Mouse (Mus musculus): ENCODE results near the gene Ifne. TPM values are rescaled to one million over a fixed set of nuclear protein-coding genes. Genes with fewer than 3 reads are reported as not detected.
"Not testable (repeated sequence)": the region's sequence is repeated elsewhere in the genome, so short reads cannot be mapped to it uniquely, and the experiment has no call there.

Ifne gene
- polyA plus RNA-seq, 1 experiment: 0.42 TPM

- Histone ChIP-seq H3K4me3 (ENCODE audit: low read depth, low read length) (no peak overlapping the region), H3K4me1 (ENCODE audit: control insufficient read depth, insufficient read depth, insufficient read length, low read length) (no peaks in the 10 kb centered on the region), H3K27ac (ENCODE audit: insufficient read depth, low read depth, low read length) (no peak overlapping the region), H3K27me3 (ENCODE audit: control insufficient read depth, insufficient read depth, low read length) (no peaks in the 10 kb centered on the region), H3K36me3 (ENCODE audit: control insufficient read depth, insufficient read depth, low read length) (no peaks in the 10 kb centered on the region)
- 68% methylated on average over 4 of the region's 4 CpGs for WGBS
- TF ChIP-seq CTCF (IDR thresholded peaks at IDR 0.05; ENCODE audit: extremely low read depth, insufficient read length, insufficient replicate concordance, low read depth, low read length) (no peak), POLR2A (IDR thresholded peaks at IDR 0.05; ENCODE audit: low read depth, low read length) (no peak)
Observed at GRCm38 (mm10) chr4:88851026-88851763, 28.8 kb downstream of the Ifne start.

DNA sequence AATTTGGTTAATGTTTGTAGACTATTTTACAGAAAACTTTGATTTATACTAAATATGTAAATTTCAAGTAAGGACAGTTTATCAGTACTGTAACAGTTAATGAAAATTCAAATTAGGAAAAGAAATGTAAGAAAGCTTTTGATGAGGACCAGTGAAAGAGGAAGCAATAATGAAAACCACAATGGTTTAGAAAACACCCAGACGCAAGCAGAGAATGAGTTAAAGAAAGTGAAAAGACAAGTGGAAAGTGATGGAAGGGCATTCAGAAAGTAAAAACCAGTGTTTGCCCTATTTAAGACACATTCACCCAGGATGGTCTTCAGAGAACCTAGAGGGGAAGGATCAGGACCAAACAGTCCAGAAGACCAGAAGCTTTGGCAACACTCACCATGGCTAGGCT, 30.3 kb downstream of the Ifne start, which contains the start of gene Ifna1:
TSS of gene Ifna1 (plus strand) at position 390 of the 400 bp plus-strand sequence.
- Histone ChIP-seq H3K4me1 (ENCODE audit: control insufficient read depth, insufficient read depth, insufficient read length, low read length) (no peaks in the 10 kb centered on the region), H3K4me3 (ENCODE audit: low read depth, low read length) (no peak within 1 kb of the TSS), H3K36me3 (ENCODE audit: control insufficient read depth, insufficient read depth, low read length) (no peaks in the 10 kb centered on the region), H3K27ac (ENCODE audit: insufficient read depth, low read depth, low read length) (no peak within 1 kb of the TSS), H3K27me3 (ENCODE audit: control insufficient read depth, insufficient read depth, low read length) (no peaks in the 10 kb centered on the region)
- WGBS: 69% methylated on average over 1 of the region's 1 CpGs
- TF ChIP-seq CTCF (IDR thresholded peaks at IDR 0.05; ENCODE audit: extremely low read depth, insufficient read length, insufficient replicate concordance, low read depth, low read length) (no peak), POLR2A (IDR thresholded peaks at IDR 0.05; ENCODE audit: low read depth, low read length) (no peak)

- WGBS: 37% methylated on average over 2 of the region's 2 CpGs
- no peaks in the 10 kb centered on the region for H3K36me3 ChIP-seq (ENCODE audit: control insufficient read depth, insufficient read depth, low read length)
- no peak for TF ChIP-seq CTCF (IDR thresholded peaks at IDR 0.05; ENCODE audit: extremely low read depth, insufficient read length, insufficient replicate concordance, low read depth, low read length)
Observed at GRCm38 (mm10) chr4:88845334-88845733, 34.7 kb downstream of the Ifne start.

GRCm38 (mm10) chr4:88841438-88841911, 38.5 kb downstream of the Ifne start, which contains the start of gene Ifna4:
Ifna4 (plus strand) TSS chr4:88841861.
- H3K27me3 ChIP-seq (ENCODE audit: control insufficient read depth, insufficient read depth, low read length): peaks cover 3% of the 10 kb centered on the region; the same call in 1 of the 2 replicates
- TF ChIP-seq POLR2A (IDR thresholded peaks at IDR 0.05; ENCODE audit: low read depth, low read length) (no peak), CTCF (IDR thresholded peaks at IDR 0.05; ENCODE audit: extremely low read depth, insufficient read length, insufficient replicate concordance, low read depth, low read length) (no peak)
- WGBS: 61% methylated on average over 2 of the region's 2 CpGs

More at GRCm38 (mm10) chr4:88845334-88845733, 34.7 kb downstream of the Ifne start:
- Histone ChIP-seq H3K27me3 (ENCODE audit: control insufficient read depth, insufficient read depth, low read length) (peaks cover 3% of the 10 kb centered on the region; the same call in 1 of the 2 replicates), H3K4me1 (ENCODE audit: control insufficient read depth, insufficient read depth, insufficient read length, low read length) (0 out of 2 replicates have a peak, but pooled peaks cover 2% of the 10 kb centered on the region), H3K4me3 (ENCODE audit: low read depth, low read length) (no peak overlapping the region), H3K27ac (ENCODE audit: insufficient read depth, low read depth, low read length) (no peak overlapping the region)

GRCm38 (mm10) chr4:88840058-88840457, 39.9 kb downstream of the Ifne start:
- H3K4me1 ChIP-seq (ENCODE audit: control insufficient read depth, insufficient read depth, insufficient read length, low read length): 0 out of 2 replicates have a peak, but pooled peaks cover 2% of the 10 kb centered on the region
- WGBS: 59% methylated on average over 3 of the region's 3 CpGs
- H3K27me3 ChIP-seq (ENCODE audit: control insufficient read depth, insufficient read depth, low read length): peaks cover 3% of the 10 kb centered on the region; the same call in 1 of the 2 replicates
- H3K27ac ChIP-seq (ENCODE audit: insufficient read depth, low read depth, low read length): no peak overlapping the region
- H3K4me3 ChIP-seq (ENCODE audit: low read depth, low read length): no peak overlapping the region
- H3K36me3 ChIP-seq (ENCODE audit: control insufficient read depth, insufficient read depth, low read length): no peaks in the 10 kb centered on the region
- TF ChIP-seq CTCF (IDR thresholded peaks at IDR 0.05; ENCODE audit: extremely low read depth, insufficient read length, insufficient replicate concordance, low read depth, low read length): no peak
- no peak for TF ChIP-seq POLR2A (IDR thresholded peaks at IDR 0.05; ENCODE audit: low read depth, low read length)

More at GRCm38 (mm10) chr4:88841438-88841911, 38.5 kb downstream of the Ifne start, which contains the start of gene Ifna4:
- H3K27ac ChIP-seq (ENCODE audit: insufficient read depth, low read depth, low read length): no peak within 1 kb of the TSS
- no peak within 1 kb of the TSS for H3K4me3 ChIP-seq (ENCODE audit: low read depth, low read length)
- H3K36me3 ChIP-seq (ENCODE audit: control insufficient read depth, insufficient read depth, low read length): no peaks in the 10 kb centered on the region
- H3K4me1 ChIP-seq (ENCODE audit: control insufficient read depth, insufficient read depth, insufficient read length, low read length): 0 out of 2 replicates have a peak, but pooled peaks cover 2% of the 10 kb centered on the region

GRCm38 (mm10) chr4:88838828-88839227, 41.2 kb downstream of the Ifne start:
- TF ChIP-seq POLR2A (IDR thresholded peaks at IDR 0.05; ENCODE audit: low read depth, low read length) (no peak), CTCF (IDR thresholded peaks at IDR 0.05; ENCODE audit: extremely low read depth, insufficient read length, insufficient replicate concordance, low read depth, low read length) (no peak)
- Histone ChIP-seq H3K27ac (ENCODE audit: insufficient read depth, low read depth, low read length) (no peak overlapping the region), H3K4me3 (ENCODE audit: low read depth, low read length) (no peak overlapping the region), H3K27me3 (ENCODE audit: control insufficient read depth, insufficient read depth, low read length) (peaks cover 3% of the 10 kb centered on the region; the same call in 1 of the 2 replicates), H3K4me1 (ENCODE audit: control insufficient read depth, insufficient read depth, insufficient read length, low read length) (0 out of 2 replicates have a peak, but pooled peaks cover 2% of the 10 kb centered on the region), H3K36me3 (ENCODE audit: control insufficient read depth, insufficient read depth, low read length) (no peaks in the 10 kb centered on the region)
- 35% methylated on average over 3 of the region's 3 CpGs for WGBS

DNA sequence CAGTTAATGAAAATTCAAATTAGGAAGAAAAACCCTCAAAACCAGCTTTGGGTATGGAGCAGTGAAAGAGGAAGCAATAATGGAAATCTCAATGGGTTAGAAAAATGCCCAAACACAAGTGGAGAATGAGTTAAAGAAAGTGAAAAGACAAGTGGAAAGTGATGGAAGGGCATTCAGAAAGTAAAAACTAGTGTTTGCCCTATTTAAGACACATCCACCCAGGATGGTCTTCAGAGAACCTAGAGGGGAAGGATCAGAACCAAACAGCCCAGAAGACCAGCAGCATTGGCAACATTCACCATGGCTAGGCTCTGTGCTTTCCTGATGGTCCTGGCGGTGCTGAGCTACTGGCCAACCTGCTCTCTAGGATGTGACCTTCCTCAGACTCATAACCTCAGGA, 44.8 kb downstream of the Ifne start, which contains the start of gene Ifna5:
TSS of gene Ifna5 (plus strand) at position 301 of the 400 bp plus-strand sequence.
- not testable (repeated sequence) for H3K27ac ChIP-seq (ENCODE audit: insufficient read depth, low read depth, low read length); H3K27me3 ChIP-seq (ENCODE audit: control insufficient read depth, insufficient read depth, low read length); H3K36me3 ChIP-seq (ENCODE audit: control insufficient read depth, insufficient read depth, low read length); H3K4me3 ChIP-seq (ENCODE audit: low read depth, low read length); H3K4me1 ChIP-seq (ENCODE audit: control insufficient read depth, insufficient read depth, insufficient read length, low read length)
- 71% methylated on average over 1 of the region's 1 CpGs for WGBS
